Mouse (Mus musculus): ENCODE results near the gene Bri3.
A peak's percentile ranks its signal among the peaks of the same experiment; 100 is the strongest.

The Bri3 gene

GRCm38 (mm10) chr5:144439286-144440040 lies 195.2 kb downstream of the Bri3 start:
- no peak for DNase-seq (ENCODE audit: low spot score)

- peak; percentile 20 for DNase-seq (ENCODE audit: low spot score)
Measured at GRCm38 (mm10) chr5:144441831-144442271, 197.6 kb downstream of the Bri3 start.

GRCm38 (mm10) chr5:144446475-144447225 lies 202.4 kb downstream of the Bri3 start:
- peak; percentile 18 for DNase-seq (ENCODE audit: low spot score)

DNA sequence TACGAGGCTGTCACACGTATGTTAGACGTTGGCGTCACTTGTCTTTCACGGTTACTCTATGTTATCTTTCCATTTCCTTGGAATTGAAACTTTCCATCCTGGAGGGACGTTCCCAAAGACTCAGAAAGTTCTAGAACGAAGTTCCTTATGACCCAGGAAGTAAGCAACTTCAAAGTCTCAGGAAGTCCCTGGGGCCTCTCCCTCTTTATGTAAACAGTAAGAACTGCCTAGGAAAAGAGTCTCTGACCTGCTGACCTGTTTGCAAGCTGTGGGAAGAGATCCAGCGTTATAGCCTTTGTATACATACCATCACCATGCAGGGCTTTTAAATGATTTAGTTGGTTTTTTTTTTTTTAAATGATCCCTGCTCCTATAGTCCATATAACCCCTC lies 203.0 kb downstream of the Bri3 start:
- DNase-seq (ENCODE audit: low spot score): no peak

DNA sequence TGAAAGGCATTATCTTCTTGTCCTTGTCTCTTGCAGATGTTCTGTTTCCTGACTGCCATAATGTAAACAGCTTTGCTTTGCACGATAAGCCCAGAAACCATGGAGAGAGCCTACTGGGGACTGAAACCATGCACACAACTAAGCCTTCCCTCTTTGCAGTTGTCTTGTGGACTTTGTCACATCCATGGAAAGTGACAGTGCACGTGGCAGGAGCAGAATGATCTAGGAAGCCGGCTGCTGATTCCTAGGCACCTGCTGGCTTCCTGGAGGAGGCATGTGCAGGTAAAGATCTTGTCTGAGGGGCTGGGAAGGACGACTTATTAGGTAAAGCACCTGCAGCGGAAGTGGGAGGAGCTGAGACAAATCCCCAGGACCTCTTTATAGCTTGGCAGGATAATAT lies 203.7 kb downstream of the Bri3 start:
- DNase-seq (ENCODE audit: low spot score): no peak

GRCm38 (mm10) chr5:144452776-144453455 lies 208.7 kb downstream of the Bri3 start:
- DNase-seq (ENCODE audit: low spot score): no peak

DNA sequence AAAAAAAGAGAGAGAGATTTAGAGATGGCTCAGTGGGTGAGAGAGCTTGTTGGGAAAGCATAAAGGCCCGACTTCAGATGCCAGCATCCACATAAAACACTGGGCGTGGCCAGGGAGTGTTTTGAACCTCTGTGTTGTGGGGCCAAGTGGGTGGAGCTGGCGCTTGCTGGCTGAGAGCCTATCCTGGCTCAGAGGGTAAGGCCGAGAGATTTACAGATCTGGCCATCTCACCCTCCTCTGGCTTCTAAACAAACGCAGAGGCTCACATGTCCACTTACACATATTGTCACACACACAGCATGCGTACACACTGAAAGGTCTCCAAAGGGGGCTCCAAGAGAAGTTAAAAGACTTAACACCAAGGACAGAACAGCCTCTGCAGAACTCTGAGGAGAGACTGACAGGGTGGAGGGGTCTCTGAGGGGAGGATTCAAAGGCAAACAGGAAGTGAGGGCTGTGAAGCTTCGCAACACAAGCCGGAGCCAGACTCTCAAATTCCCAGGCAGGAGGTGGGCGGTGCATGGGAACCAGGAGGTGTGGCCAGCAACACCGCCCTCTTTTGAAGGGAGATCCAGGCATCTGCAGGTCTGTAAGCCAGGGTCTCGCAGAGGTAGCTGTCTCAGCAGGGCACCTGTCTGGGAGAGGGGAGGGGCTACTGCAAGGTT lies 213.5 kb downstream of the Bri3 start:
- DNase-seq (ENCODE audit: low spot score): peak; percentile 47

DNA sequence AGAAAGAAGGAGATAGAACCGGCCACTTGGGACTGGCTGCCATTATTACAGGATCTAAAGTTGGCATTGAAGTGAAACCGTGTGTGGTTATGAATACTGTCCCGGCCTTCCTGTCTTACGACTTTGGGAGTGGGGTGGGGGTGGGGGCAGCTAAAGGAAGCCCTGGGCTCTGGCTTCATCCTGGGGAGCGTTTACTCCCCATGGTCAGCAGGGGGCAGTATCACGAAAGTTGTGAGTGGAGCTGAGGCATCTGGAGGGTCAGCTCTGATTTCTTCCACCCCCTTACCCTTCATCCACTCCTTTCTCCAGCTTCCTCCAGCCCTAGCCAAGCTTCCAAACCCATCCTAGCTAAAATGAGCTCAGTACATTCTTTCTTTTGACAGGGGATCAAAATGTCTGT lies 222.8 kb downstream of the Bri3 start:
- DNase-seq (ENCODE audit: low spot score): peak; percentile 56

- DNase-seq (ENCODE audit: low spot score): no peak
Measured at GRCm38 (mm10) chr5:144473056-144473455, 228.8 kb downstream of the Bri3 start.

- DNase-seq (ENCODE audit: low spot score): no peak
Measured at GRCm38 (mm10) chr5:144479677-144480171, 235.5 kb downstream of the Bri3 start.

GRCm38 (mm10) chr5:144483659-144484375 lies 239.6 kb downstream of the Bri3 start:
- DNase-seq (ENCODE audit: low spot score): peak; percentile 13

GRCm38 (mm10) chr5:144491308-144491707 lies 247.1 kb downstream of the Bri3 start:
- peak; percentile 51 for DNase-seq (ENCODE audit: low spot score)

All from retina, embryonic 14.5 days (tissue).